23 mouse cellular contexts compared by ENCODE assay signal in the genomic region with DNA sequence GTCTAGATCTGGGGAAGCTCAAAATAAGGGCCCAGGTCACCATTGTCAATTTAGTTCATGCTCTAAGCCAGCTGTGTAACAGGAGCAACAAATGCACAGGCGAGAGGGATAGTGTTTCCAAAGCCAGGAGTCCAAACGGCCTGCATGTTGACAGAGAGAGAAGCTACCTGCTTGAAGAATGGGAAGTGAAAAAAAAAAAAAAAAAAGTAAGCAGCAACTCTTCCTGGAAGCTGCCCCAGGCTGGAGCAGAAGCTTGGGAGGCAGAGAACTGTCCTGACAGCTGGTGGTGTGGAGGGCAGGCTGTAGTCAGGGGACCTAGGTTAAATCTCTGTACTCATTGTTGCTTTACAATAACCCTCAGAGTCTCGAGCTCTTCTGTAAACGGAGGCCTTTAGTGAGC.
DNase-seq lines count a peak whose midpoint lies in the region; ATAC-seq lines count a peak whose summit lies in the region.
"Had no signal": no experiment of that assay in that cellular context is flagged by ENCODE, and none has a peak within 500 bp of the region (broad histone marks: within the 10 kb centered on the region; RNA-seq: fewer than 3 reads in every experiment).

No protein-coding gene starts in this region.

- H3K9ac ChIP-seq in hindbrain, embryonic 14.5 days = no peak overlapping the region
- H3K9ac ChIP-seq: embryonic facial prominence, embryonic 12.5 days; forebrain, embryonic 13.5 days; hindbrain, embryonic 13.5 days had no signal

- H3K9me3 ChIP-seq in hindbrain, embryonic 10.5 days = no peaks in the 10 kb centered on the region
- H3K9me3 ChIP-seq in hindbrain, embryonic 14.5 days (ENCODE audit: control insufficient read depth, low read length) = no peaks in the 10 kb centered on the region
- no peaks in the 10 kb centered on the region for H3K9me3 ChIP-seq in megakaryocyte, embryonic 14.5 days
- H3K9me3 ChIP-seq: embryonic facial prominence, embryonic 12.5 days; forebrain, embryonic 13.5 days; hindbrain, embryonic 13.5 days had no signal

- 52% methylated on average over 4 of the region's 4 CpGs for WGBS in hindbrain, embryonic 10.5 days
- 55% methylated on average over 4 of the region's 4 CpGs for WGBS in hindbrain, embryonic 14.5 days

- DNase-seq in hindbrain, embryonic 10.5 days (ENCODE audit: low spot score) = no peak
- no peak for DNase-seq in hindbrain, embryonic 14.5 days (ENCODE audit: low spot score)
- DNase-seq in kidney, adult 9 months = no peak
- DNase-seq in cerebellum, postnatal 10 days = no peak
- DNase-seq: adrenal gland, adult 8-10 months; adrenal gland, postnatal 25 days; cerebellum, adult 18-20 months; cerebellum, adult 9-10 months; cerebellum, postnatal 25 days; gastrocnemius, postnatal 10 days; gastrocnemius, postnatal 36 days; heart, adult 11 months had no signal

- H3K4me1 ChIP-seq in hindbrain, embryonic 10.5 days (replicated peaks) = peaks cover 67% of the 10 kb centered on the region
- H3K4me1 ChIP-seq in hindbrain, embryonic 14.5 days (replicated peaks; ENCODE audit: control insufficient read depth, insufficient read depth, low read length) = peaks cover 48% of the 10 kb centered on the region
- peaks cover 96% of the 10 kb centered on the region for H3K4me1 ChIP-seq in megakaryocyte, embryonic 14.5 days

- no peak overlapping the region for H3K4me2 ChIP-seq in hindbrain, embryonic 14.5 days (replicated peaks)
- H3K4me2 ChIP-seq: embryonic facial prominence, embryonic 12.5 days; forebrain, embryonic 13.5 days; heart, embryonic 11.5 days; hindbrain, embryonic 13.5 days had no signal

- 0 out of 2 replicates have a peak, but pooled peaks cover 6% of the 10 kb centered on the region for H3K36me3 ChIP-seq in hindbrain, embryonic 10.5 days
- H3K36me3 ChIP-seq in hindbrain, embryonic 14.5 days (replicated peaks; ENCODE audit: control insufficient read depth, insufficient read depth) = no peaks in the 10 kb centered on the region
- H3K36me3 ChIP-seq in megakaryocyte, embryonic 14.5 days (replicated peaks; ENCODE audit: low read length) = peaks cover 77% of the 10 kb centered on the region

- H3K27ac ChIP-seq in hindbrain, embryonic 10.5 days = 0 out of 2 replicates have a peak overlapping the region, but pooled peaks have one; percentile 3
- H3K27ac ChIP-seq in hindbrain, embryonic 14.5 days = no peak overlapping the region
- H3K27ac ChIP-seq: embryonic facial prominence, embryonic 12.5 days; forebrain, embryonic 13.5 days; hindbrain, embryonic 13.5 days; hindbrain, postnatal 0 days had no signal

- no peaks in the 10 kb centered on the region for H3K27me3 ChIP-seq in hindbrain, embryonic 10.5 days (ENCODE audit: insufficient read depth, poor library complexity, severe bottlenecking)
- no peaks in the 10 kb centered on the region for H3K27me3 ChIP-seq in hindbrain, embryonic 14.5 days (ENCODE audit: control insufficient read depth, insufficient read depth, low read length)
- no peaks in the 10 kb centered on the region for H3K27me3 ChIP-seq in megakaryocyte, embryonic 14.5 days (replicated peaks)
- H3K27me3 ChIP-seq: embryonic facial prominence, embryonic 12.5 days; forebrain, embryonic 13.5 days; hindbrain, embryonic 13.5 days had no signal

- no peak overlapping the region for H3K4me3 ChIP-seq in hindbrain, embryonic 10.5 days
- H3K4me3 ChIP-seq in hindbrain, embryonic 14.5 days (replicated peaks; ENCODE audit: low read length) = no peak overlapping the region
- peak overlapping the region; percentile 16 for H3K4me3 ChIP-seq in megakaryocyte, embryonic 14.5 days (replicated peaks)
- H3K4me3 ChIP-seq: embryonic facial prominence, embryonic 12.5 days; erythroblast, embryonic 14.5 days; forebrain, embryonic 13.5 days; hindbrain, embryonic 13.5 days had no signal

- ATAC-seq in hindbrain, embryonic 14.5 days (ENCODE audit: low FRiP score) = no peak
- no peak for ATAC-seq in megakaryocyte, adult 5-6 weeks (ENCODE audit: poor library complexity, severe bottlenecking)
- 0 out of 2 replicates have a peak, but pooled peaks have one; percentile 11 for ATAC-seq in granulocyte monocyte progenitor cell, adult 5-6 weeks (replicated peaks; ENCODE audit: poor library complexity, severe bottlenecking)
- ATAC-seq: forebrain, embryonic 13.5 days; forebrain, embryonic 16.5 days; hindbrain, postnatal 0 days; intestine, embryonic 16.5 days had no signal
